Mouse (Mus musculus) spleen, adult 2 months (tissue): ENCODE data around the gene D630003M21Rik. TPM values are rescaled to one million over a fixed set of nuclear protein-coding genes. Genes with fewer than 3 reads are reported as not detected.

Source experiments
- DNase-seq, 2 experiments: peaks; one replicate each; pipeline versions ENCODE4 v3.0.0 to v3.0.0-alpha.2; 2012 to 2021; ENCODE audit warnings: low spot score in 2 of 2, low read depth in 1 of 2
- H3K27ac ChIP-seq: fragments of 200-500 bp; 2 replicates; pipeline ENCODE4 v1.5.1; 2012; ENCODE audit warnings: low read length, inconsistent platforms; ENCODE audit not compliant: insufficient read depth
- H3K27me3 ChIP-seq: fragments of 200-500 bp; 2 replicates; pipeline ENCODE4 v1.6.1; 2012; ENCODE audit warnings: mild to moderate bottlenecking, moderate library complexity, low read length, inconsistent platforms; ENCODE audit not compliant: control insufficient read depth, insufficient read depth
- H3K36me3 ChIP-seq: fragments of 200-500 bp; 2 replicates; pipeline ENCODE4 v1.6.1; 2012; ENCODE audit warnings: mild to moderate bottlenecking, low read length, inconsistent platforms; ENCODE audit not compliant: control insufficient read depth, insufficient read depth
- H3K4me1 ChIP-seq: fragments of 200-500 bp; 2 replicates; pipeline ENCODE4 v1.6.1; 2011; ENCODE audit warnings: inconsistent platforms; ENCODE audit not compliant: control insufficient read depth, insufficient read depth, insufficient read length
- H3K4me3 ChIP-seq: fragments of 200-500 bp; 2 replicates; pipeline ENCODE4 v1.5.1; 2011; ENCODE audit warnings: mild to moderate bottlenecking, inconsistent platforms; ENCODE audit not compliant: insufficient read depth, insufficient read length; ENCODE audit errors: extremely low read depth
- CTCF ChIP-seq: fragments of 200-500 bp; IDR thresholded peaks from 2 replicates; pipeline ENCODE4 v1.5.1; 2011; ENCODE audit warnings: mild to moderate bottlenecking, inconsistent platforms; ENCODE audit not compliant: insufficient read depth, insufficient read length, insufficient replicate concordance; ENCODE audit errors: extremely low read depth
- POLR2A ChIP-seq: fragments of 200-500 bp; IDR thresholded peaks from 2 replicates; pipeline ENCODE4 v1.6.1; 2011; ENCODE audit warnings: low read depth, low read length, inconsistent platforms
- WGBS: fragments of 180-500 bp; shearing (Covaris S2); methylation state at CpG from one replicate; pipeline ENCODE4 v1.1.7; 2018; 5-methylcytosine and 5-hydroxymethylcytosine counted together
- polyA plus RNA-seq: library from polyadenylated mRNA; depleted of rRNA; stranded (reverse); fragments of >200 nt; gene quantifications from 2 replicates; pipeline ENCODE4 v1.2.3, GENCODE M21; 2012

Gene D630003M21Rik
- polyA plus RNA-seq, 1 experiment: 0.58 TPM

- H3K27ac ChIP-seq: no peak overlapping the region
- DNase-seq: no peak
- WGBS: 83% methylated on average over 4 of the region's 4 CpGs
- H3K36me3 ChIP-seq: no peaks in the 10 kb centered on the region
- H3K4me3 ChIP-seq: no peak overlapping the region
- no peaks in the 10 kb centered on the region; the same call in 1 of the 2 replicates for H3K27me3 ChIP-seq
- no peaks in the 10 kb centered on the region for H3K4me1 ChIP-seq
- TF ChIP-seq CTCF (no peak), POLR2A (no peak)
Observed at GRCm38 (mm10) chr2:158211764-158212471, 17.1 kb downstream of the D630003M21Rik start.

DNA sequence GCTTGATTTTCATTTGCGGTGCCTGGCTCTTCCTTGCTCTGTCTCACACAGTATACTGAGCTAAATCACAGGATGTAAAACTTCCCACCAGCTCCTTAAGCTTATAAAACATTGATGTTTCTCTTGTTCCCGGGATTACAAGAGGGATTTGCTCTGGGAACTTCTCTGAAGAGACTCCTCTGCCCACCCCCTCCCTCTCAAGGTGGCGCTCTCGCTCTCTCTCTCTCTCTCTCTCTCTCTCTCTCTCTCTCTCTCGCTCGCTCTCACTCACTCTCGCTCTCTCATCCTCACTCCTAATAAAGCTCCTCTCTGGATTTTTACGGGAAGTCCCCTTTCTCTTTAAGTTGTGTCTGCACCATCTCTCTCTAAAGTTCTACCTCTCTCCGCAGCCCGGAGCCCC is 18.1 kb downstream of the D630003M21Rik start:
- H3K4me1 ChIP-seq: no peaks in the 10 kb centered on the region
- H3K36me3 ChIP-seq: no peaks in the 10 kb centered on the region
- no peaks in the 10 kb centered on the region; the same call in 1 of the 2 replicates for H3K27me3 ChIP-seq
- H3K27ac ChIP-seq: no peak overlapping the region
- no peak overlapping the region for H3K4me3 ChIP-seq
- TF ChIP-seq CTCF: no peak
- TF ChIP-seq POLR2A: no peak
- no peak for DNase-seq
- 70% methylated on average over 10 of the region's 10 CpGs for WGBS

DNA sequence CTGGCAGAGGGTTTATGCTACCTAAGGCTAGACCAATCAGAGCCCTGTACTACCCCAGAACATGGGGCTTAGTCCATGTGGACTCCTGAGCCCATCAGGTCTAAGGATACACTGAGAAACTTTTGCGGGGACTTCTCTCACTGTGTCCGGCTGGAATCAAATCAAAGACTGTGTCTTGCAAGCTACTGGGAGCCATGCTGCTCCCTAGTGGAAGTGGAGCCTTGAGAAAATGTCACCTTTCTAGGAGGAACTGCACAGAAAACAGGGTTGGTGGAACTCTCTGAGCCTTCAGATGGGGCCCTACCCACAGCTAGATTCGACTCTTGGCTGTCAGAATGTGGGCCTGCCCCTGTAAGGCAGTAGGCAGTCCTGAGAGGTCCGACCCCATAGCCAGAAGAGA is 18.5 kb downstream of the D630003M21Rik start:
- Histone ChIP-seq H3K27ac (no peak overlapping the region), H3K36me3 (no peaks in the 10 kb centered on the region), H3K4me1 (no peaks in the 10 kb centered on the region), H3K27me3 (no peaks in the 10 kb centered on the region; the same call in 1 of the 2 replicates), H3K4me3 (no peak overlapping the region)
- WGBS: 43% methylated on average over 4 of the region's 4 CpGs
- TF ChIP-seq POLR2A (no peak), CTCF (no peak)
- DNase-seq: peak in 1 of 2 experiments; percentile 31

DNA sequence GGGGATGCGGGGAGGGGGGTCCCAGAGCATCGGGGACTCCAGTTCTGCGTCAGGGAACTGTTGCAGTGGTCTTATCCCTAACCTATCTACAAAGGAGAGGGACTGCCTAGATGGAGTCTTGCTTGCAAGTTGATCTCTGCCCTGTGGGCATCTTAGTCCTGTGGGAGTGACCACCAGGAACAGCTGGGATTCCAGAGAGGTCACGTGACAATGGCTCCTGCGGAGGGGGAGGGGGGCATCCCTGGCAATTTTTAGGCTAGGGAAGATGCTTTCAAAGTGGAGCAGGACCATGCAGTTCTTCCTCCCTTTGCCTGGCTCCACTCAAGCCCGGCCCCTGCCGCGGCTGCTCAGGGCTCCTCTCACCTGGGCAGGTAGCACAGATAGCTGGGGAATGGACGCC is 19.2 kb downstream of the D630003M21Rik start:
- 43% methylated on average over 9 of the region's 9 CpGs for WGBS
- no peak for DNase-seq
- Histone ChIP-seq H3K27ac (no peak overlapping the region), H3K4me1 (no peaks in the 10 kb centered on the region), H3K36me3 (no peaks in the 10 kb centered on the region), H3K4me3 (no peak overlapping the region), H3K27me3 (no peaks in the 10 kb centered on the region; the same call in 1 of the 2 replicates)
- TF ChIP-seq CTCF (no peak), POLR2A (no peak)

- no peak overlapping the region for H3K4me3 ChIP-seq
- TF ChIP-seq CTCF (peak; percentile 86; the same call in 1 of the 2 replicates), POLR2A (no peak)
- H3K36me3 ChIP-seq: no peaks in the 10 kb centered on the region
- DNase-seq: peak; percentile 17 to 55
- no peaks in the 10 kb centered on the region; the same call in 1 of the 2 replicates for H3K27me3 ChIP-seq
- no peaks in the 10 kb centered on the region for H3K4me1 ChIP-seq
- 7% methylated on average over 12 of the region's 12 CpGs for WGBS
- H3K27ac ChIP-seq: no peak overlapping the region
Observed at GRCm38 (mm10) chr2:158207848-158208247, 21.2 kb downstream of the D630003M21Rik start.

- no peak for TF ChIP-seq POLR2A
- peak; percentile 98 for TF ChIP-seq CTCF
- DNase-seq: peak in 1 of 2 experiments; percentile 76
- H3K27me3 ChIP-seq: no peaks in the 10 kb centered on the region; the same call in 1 of the 2 replicates
- H3K36me3 ChIP-seq: no peaks in the 10 kb centered on the region
- no peak overlapping the region for H3K27ac ChIP-seq
- 14% methylated on average over 7 of the region's 7 CpGs for WGBS
- H3K4me1 ChIP-seq: no peaks in the 10 kb centered on the region
- no peak overlapping the region for H3K4me3 ChIP-seq
Observed at GRCm38 (mm10) chr2:158204114-158204513, 24.9 kb downstream of the D630003M21Rik start.

GRCm38 (mm10) chr2:158203686-158204085 is 25.3 kb downstream of the D630003M21Rik start:
- 91% methylated on average over 4 of the region's 4 CpGs for WGBS
- Histone ChIP-seq H3K27me3 (no peaks in the 10 kb centered on the region; the same call in 1 of the 2 replicates), H3K4me3 (no peak overlapping the region), H3K27ac (no peak overlapping the region), H3K4me1 (no peaks in the 10 kb centered on the region), H3K36me3 (no peaks in the 10 kb centered on the region)
- no peak for DNase-seq
- TF ChIP-seq POLR2A (no peak), CTCF (no peak)
